Mouse (Mus musculus) testis, adult 2 months (tissue): ENCODE measurements around the gene Slbp.

Source experiments
- CTCF ChIP-seq: fragments of 200-500 bp; IDR thresholded peaks from 2 replicates; pipeline ENCODE4 v1.5.1; 2012; ENCODE audit warnings: low read depth, mild to moderate bottlenecking, inconsistent platforms, low read length, moderate library complexity; ENCODE audit not compliant: control insufficient read depth, insufficient read depth, insufficient replicate concordance
- POLR2A ChIP-seq: fragments of 200-500 bp; IDR thresholded peaks from 2 replicates; pipeline ENCODE4 v1.6.1; 2012; ENCODE audit warnings: low read depth, mild to moderate bottlenecking, inconsistent platforms, low read length, moderate library complexity; ENCODE audit not compliant: control insufficient read depth

- no peak for TF ChIP-seq CTCF
- no peak for TF ChIP-seq POLR2A
These were observed 4.9 kb upstream of the Slbp start for GRCm38 (mm10) chr5:33657251-33657786.
